Comparison of ENCODE assay signal across 30 mouse cellular contexts in genomic region chr8:116177946-116178345, GRCm38 (mm10).
DNase-seq lines count a peak whose midpoint lies in the region; ATAC-seq lines count a peak whose summit lies in the region.
"Had no signal": no experiment of that assay in that cellular context is flagged by ENCODE, and none has a peak within 500 bp of the region (broad histone marks: within the 10 kb centered on the region; RNA-seq: fewer than 3 reads in every experiment).

No protein-coding gene starts in this region.

- H3K27me3 ChIP-seq in heart, embryonic 12.5 days (replicated peaks) = no peaks in the 10 kb centered on the region
- H3K27me3 ChIP-seq: embryonic facial prominence, embryonic 15.5 days; forebrain, embryonic 12.5 days; limb, embryonic 12.5 days; liver, embryonic 15.5 days; lung, embryonic 15.5 days; neural tube, embryonic 12.5 days; stomach, embryonic 15.5 days had no signal

- H3K9me3 ChIP-seq in heart, embryonic 12.5 days (replicated peaks) = no peaks in the 10 kb centered on the region
- H3K9me3 ChIP-seq: embryonic facial prominence, embryonic 15.5 days; forebrain, embryonic 12.5 days; limb, embryonic 12.5 days; liver, embryonic 15.5 days; lung, embryonic 15.5 days; midbrain, embryonic 10.5 days; neural tube, embryonic 12.5 days; stomach, embryonic 15.5 days had no signal

- no peaks in the 10 kb centered on the region for H3K4me1 ChIP-seq in heart, embryonic 12.5 days (replicated peaks)
- H3K4me1 ChIP-seq: embryonic facial prominence, embryonic 15.5 days; forebrain, embryonic 12.5 days; liver, embryonic 15.5 days; midbrain, embryonic 10.5 days; neural tube, embryonic 12.5 days; stomach, embryonic 15.5 days had no signal

- no peak overlapping the region for H3K4me3 ChIP-seq in heart, embryonic 12.5 days
- H3K4me3 ChIP-seq: embryonic facial prominence, embryonic 15.5 days; forebrain, embryonic 12.5 days; heart, adult 2 months; layer of hippocampus, adult 2 months; left cerebral cortex, adult 2 months; limb, embryonic 12.5 days; liver, embryonic 15.5 days; lung, embryonic 15.5 days; midbrain, embryonic 10.5 days; myocyte; neural tube, embryonic 12.5 days; stomach, embryonic 15.5 days had no signal

- H3K27ac ChIP-seq in heart, embryonic 12.5 days (ENCODE audit: poor library complexity, severe bottlenecking) = no peak overlapping the region
- H3K27ac ChIP-seq: embryonic facial prominence, embryonic 15.5 days; forebrain, embryonic 12.5 days; heart, adult 2 months; layer of hippocampus, adult 2 months; left cerebral cortex, adult 2 months; limb, embryonic 12.5 days; liver, embryonic 15.5 days; lung, embryonic 15.5 days; midbrain, embryonic 10.5 days; neural tube, embryonic 12.5 days; stomach, embryonic 15.5 days had no signal

- 65% methylated on average over 2 of the region's 2 CpGs for WGBS in heart, embryonic 12.5 days

- no peak overlapping the region for H3K4me2 ChIP-seq in heart, embryonic 12.5 days
- H3K4me2 ChIP-seq: embryonic facial prominence, embryonic 15.5 days; forebrain, embryonic 12.5 days; limb, embryonic 12.5 days; liver, embryonic 15.5 days; lung, embryonic 15.5 days; neural tube, embryonic 12.5 days; stomach, embryonic 15.5 days had no signal

- no peaks in the 10 kb centered on the region for H3K36me3 ChIP-seq in heart, embryonic 12.5 days
- H3K36me3 ChIP-seq: embryonic facial prominence, embryonic 15.5 days; forebrain, embryonic 12.5 days; limb, embryonic 12.5 days; liver, embryonic 15.5 days; lung, embryonic 15.5 days; midbrain, embryonic 10.5 days; neural tube, embryonic 12.5 days; stomach, embryonic 15.5 days had no signal

- no peak overlapping the region for H3K9ac ChIP-seq in heart, embryonic 12.5 days
- H3K9ac ChIP-seq: embryonic facial prominence, embryonic 15.5 days; forebrain, embryonic 12.5 days; forebrain, postnatal 0 days; limb, embryonic 12.5 days; liver, embryonic 15.5 days; lung, embryonic 15.5 days; neural tube, embryonic 12.5 days; stomach, embryonic 15.5 days had no signal

- no peak for ATAC-seq in heart, embryonic 12.5 days (ENCODE audit: insufficient number of reproducible peaks, low FRiP score)
- ATAC-seq: activated CD4-positive, CD25-positive, alpha-beta regulatory T cell, adult 4 months; forebrain, postnatal 0 days; hindbrain, embryonic 16.5 days had no signal

- DNase-seq in gastrocnemius, adult 18-20 months (ENCODE audit: low spot score) = peak; percentile 53
- no peak for DNase-seq in gastrocnemius, postnatal 10 days
- peak; percentile 7 to 32 for DNase-seq in heart, adult 18-20 months
- DNase-seq in lung, postnatal 25 days (ENCODE audit: low spot score) = peak; percentile 14
- no peak for DNase-seq in lung, postnatal 4 days
- peak; percentile 48 for DNase-seq in adipocyte (ENCODE audit: low spot score)
- no peak for DNase-seq in right cerebral cortex, postnatal 14 days
- DNase-seq: adrenal gland, postnatal 10 days; B cell, adult 2 months; cerebellum, adult 11 months; cerebellum, adult 9-10 months; cerebellum, postnatal 36 days; forebrain, postnatal 0 days; kidney, adult 18-20 months; right cerebral cortex, adult 18-20 months had no signal

Comparison
In these comparisons a context has a peak if more than half of its experiments do, and no peak if none do; other contexts are left out.
1. DNase-seq: peak in gastrocnemius, adult 18-20 months (single experiment), heart, adult 18-20 months (2 of 2), lung, postnatal 25 days (single experiment) and adipocyte (single experiment); none in gastrocnemius, postnatal 10 days (single experiment), lung, postnatal 4 days (0 of 2) and right cerebral cortex, postnatal 14 days (single experiment).